ENCODE assay signal across 10 mouse cellular contexts in genomic region chr1:132560907-132561700, GRCm38 (mm10). TPM values are rescaled to one million over a fixed set of nuclear protein-coding genes. Genes with fewer than 3 reads are reported as not detected.
DNase-seq lines count a peak whose midpoint lies in the region; ATAC-seq and TF ChIP-seq lines count a peak whose summit lies in the region.
"Had no signal": no experiment of that assay in that cellular context is flagged by ENCODE, and none has a peak within 500 bp of the region (broad histone marks: within the 10 kb centered on the region; RNA-seq: fewer than 3 reads in every experiment).

No protein-coding gene starts in this region.

- peak; percentile 65 for DNase-seq in gastrocnemius, adult 2 months
- DNase-seq in gastrocnemius, postnatal 4 days (ENCODE audit: low spot score in 2 of 2): no peak
- DNase-seq in brain, embryonic 14.5 days (ENCODE audit: low read depth): peak; percentile 72
- peak; percentile 29 for DNase-seq in gastrocnemius, postnatal 14 days
- peak; percentile 4 for DNase-seq in lung, postnatal 25 days (ENCODE audit: low spot score)
- DNase-seq in thymus, adult 2 months: no peak
- no peak for DNase-seq in left cerebral cortex, adult 8-10 months (ENCODE audit: low spot score in 2 of 2)

- no peaks in the 10 kb centered on the region for H3K4me1 ChIP-seq in thymus, adult 2 months (replicated peaks; ENCODE audit: control insufficient read depth, insufficient read depth, low read length)

- no peak for TF ChIP-seq CTCF in gastrocnemius, adult 2 months (IDR thresholded peaks at IDR 0.05)
- TF ChIP-seq CTCF in brain, embryonic 14.5 days (IDR thresholded peaks at IDR 0.05; ENCODE audit: borderline replicate concordance, extremely low read depth, insufficient read depth, insufficient read length): no peak
- no peak for TF ChIP-seq CTCF in thymus, adult 2 months (IDR thresholded peaks at IDR 0.05; ENCODE audit: borderline replicate concordance, control insufficient read depth, extremely low read depth, insufficient read depth, low read length, poor library complexity)

- H3K27ac ChIP-seq in gastrocnemius, adult 2 months: peak overlapping the region; percentile 51; the same call in 1 of the 2 replicates
- no peak overlapping the region for H3K27ac ChIP-seq in thymus, adult 2 months (ENCODE audit: control insufficient read depth, insufficient read depth, low read length)
- H3K27ac ChIP-seq: heart, embryonic 13.5 days; limb, embryonic 12.5 days had no signal

- intact Hi-C loops in gastrocnemius, adult 2 months (cut with DNase I): no loop called here
- intact Hi-C loops in gastrocnemius, postnatal 14 days (cut with DNase I; ENCODE audit: low total_unique reads): no loop called here

- WGBS in thymus, adult 2 months: 81% methylated on average over 8 of the region's 8 CpGs

- no peaks in the 10 kb centered on the region for H3K27me3 ChIP-seq in thymus, adult 2 months (ENCODE audit: control insufficient read depth, insufficient read depth, low read length)

- no peak overlapping the region; the same call in 1 of the 2 replicates for H3K4me3 ChIP-seq in gastrocnemius, adult 2 months
- no peak overlapping the region for H3K4me3 ChIP-seq in thymus, adult 2 months (ENCODE audit: control insufficient read depth, insufficient read depth, low read length)
- H3K4me3 ChIP-seq: heart, embryonic 13.5 days; limb, embryonic 12.5 days had no signal

- TF ChIP-seq POLR2A in brain, embryonic 14.5 days (IDR thresholded peaks at IDR 0.05; ENCODE audit: borderline replicate concordance, extremely low read depth, insufficient read depth, insufficient read length, poor library complexity, severe bottlenecking): no peak
- no peak for TF ChIP-seq POLR2A in thymus, adult 2 months (IDR thresholded peaks at IDR 0.05; ENCODE audit: control insufficient read depth, extremely low read depth, insufficient read depth, low read length, poor library complexity)

- H3K36me3 ChIP-seq in thymus, adult 2 months (ENCODE audit: control insufficient read depth, insufficient read depth, low read length): no peaks in the 10 kb centered on the region
- H3K36me3 ChIP-seq: heart, embryonic 13.5 days; limb, embryonic 12.5 days had no signal

- ATAC-seq in megakaryocyte progenitor cell, adult 5-6 weeks (replicated peaks; ENCODE audit: poor library complexity): no peak

RNA-seq across cellular contexts. Expression of gene Cntn2, which starts 18.0 kb away (rescaled TPM):
- under 1 TPM in 1 of 2 experiments, not detected in 1; 0.08 TPM for total RNA-seq in gastrocnemius, adult 2 months (2021)
- under 1 TPM; 0.12 to 0.18 TPM for total RNA-seq in gastrocnemius, postnatal 4 days (2021)
- polyA plus RNA-seq in brain, embryonic 14.5 days (2012; rRNA removed): 92.0 and 111 TPM in 2 replicates
- under 1 TPM; 0.04 to 0.18 TPM for total RNA-seq in gastrocnemius, postnatal 14 days (2021)
- polyA plus RNA-seq in thymus, adult 2 months (2012; rRNA removed): 0.80 and 0.91 TPM in 2 replicates
- not detected in 2 replicates for total RNA-seq in megakaryocyte progenitor cell, adult 5-6 weeks (2015)
- total RNA-seq in megakaryocyte progenitor cell, adult 5-6 weeks (2017): not detected in 2 replicates
- 100 to 1,000 TPM in 2 of 4 experiments, 10 to 100 TPM in 2; 96.9 to 104 (median 101) TPM for total RNA-seq in left cerebral cortex, adult 8-10 months (2022)

RNA-seq across cellular contexts. Expression of gene Tmem81, which starts 55.1 kb away (rescaled TPM):
- 1 to 10 TPM; 1.3 to 1.7 TPM for total RNA-seq in gastrocnemius, adult 2 months (2021)
- 1 to 10 TPM; 1.7 to 2.3 TPM for total RNA-seq in gastrocnemius, postnatal 4 days (2021)
- polyA plus RNA-seq in brain, embryonic 14.5 days (2012; rRNA removed): 2.3 TPM in 2 replicates
- 1 to 10 TPM in 1 of 2 experiments, under 1 TPM in 1; 0.84 to 1.0 TPM for total RNA-seq in gastrocnemius, postnatal 14 days (2021)
- 4.9 and 5.5 TPM in 2 replicates for polyA plus RNA-seq in thymus, adult 2 months (2012; rRNA removed)
- total RNA-seq in megakaryocyte progenitor cell, adult 5-6 weeks (2015): 3.0 and 4.7 TPM in 2 replicates
- total RNA-seq in megakaryocyte progenitor cell, adult 5-6 weeks (2017): 4.3 and 4.9 TPM in 2 replicates
- 1 to 10 TPM; 3.9 to 6.0 (median 5.7) TPM for total RNA-seq in left cerebral cortex, adult 8-10 months (2022)

Comparison
In these comparisons a context has a peak if more than half of its experiments do, and no peak if none do; other contexts are left out.
1. DNase-seq: peak in gastrocnemius, adult 2 months (single experiment), brain, embryonic 14.5 days (single experiment), gastrocnemius, postnatal 14 days (single experiment) and lung, postnatal 25 days (single experiment); none in gastrocnemius, postnatal 4 days (0 of 2), thymus, adult 2 months (single experiment) and left cerebral cortex, adult 8-10 months (0 of 2).
2. RNA of gene Cntn2, which starts 18.0 kb away (total RNA-seq): 96.9 to 104 TPM in left cerebral cortex, adult 8-10 months; 0.04 to 0.18 TPM in gastrocnemius, postnatal 14 days, 0.12 to 0.18 TPM in gastrocnemius, postnatal 4 days, 0.08 TPM in gastrocnemius, adult 2 months and not detected in megakaryocyte progenitor cell, adult 5-6 weeks; every median in the first group is over 10 times any median in the second.